Mouse (Mus musculus) hematopoietic stem cell, adult 5-6 weeks (primary cell): ENCODE data around the gene Zfp85. TPM values are rescaled to one million over a fixed set of nuclear protein-coding genes. Genes with fewer than 3 reads are reported as not detected.

ENCODE experiments used
- total RNA-seq: library from RNA; stranded (forward); fragments of 172-1452, 232-1000 nt; gene quantifications from 2 replicates; pipeline ENCODE4 v1.2.3, GENCODE M21; 2017

Zfp85 gene
- total RNA-seq, 1 experiment from 2014 or later = 8.0 TPM

Other genes with a start within 250 kb of the Zfp85 start
- not detected in 2 replicates for gene Gm26965, start 229.1 kb downstream of the Zfp85 start, total RNA-seq
- 27.1 and 31.8 TPM in 2 replicates for gene Zfp87, start 229.1 kb downstream of the Zfp85 start, total RNA-seq
- gene Zfp748, start 201.4 kb downstream of the Zfp85 start, total RNA-seq = 13.8 and 34.3 TPM in 2 replicates
- gene Zfp729b, start 145.5 kb downstream of the Zfp85 start, total RNA-seq = 23.4 and 31.7 TPM in 2 replicates
- not detected in 2 replicates for gene Gm49345, start 117.5 kb downstream of the Zfp85 start, total RNA-seq
- gene Zfp729a, start 117.4 kb downstream of the Zfp85 start, total RNA-seq = 17.4 and 21.3 TPM in 2 replicates
- 32.5 and 35.5 TPM in 2 replicates for gene Zfp738, start 68.2 kb downstream of the Zfp85 start, total RNA-seq
- 23.2 and 29.6 TPM in 2 replicates for gene Zfp65, start 26.1 kb downstream of the Zfp85 start, total RNA-seq
- gene Zfp493, start 24.5 kb upstream of the Zfp85 start, total RNA-seq = 3.4 and 5.8 TPM in 2 replicates
- gene Zfp273, start 58.5 kb upstream of the Zfp85 start, total RNA-seq = 9.3 and 12.4 TPM in 2 replicates
- 4.0 TPM in 1 of 2 replicates, not detected in the other for gene Gm10037, start 75.9 kb upstream of the Zfp85 start, total RNA-seq
- gene BC048507, start 108.1 kb upstream of the Zfp85 start, total RNA-seq = not detected in 2 replicates